Mouse (Mus musculus): ENCODE measurements at regions not wholly inside any gene's neighbourhood (a gene's known extent, or its start where the extent isn't known, plus 50 kb on each side); places are given as distances from the start of the nearest gene placed in this dataset.

DNA sequence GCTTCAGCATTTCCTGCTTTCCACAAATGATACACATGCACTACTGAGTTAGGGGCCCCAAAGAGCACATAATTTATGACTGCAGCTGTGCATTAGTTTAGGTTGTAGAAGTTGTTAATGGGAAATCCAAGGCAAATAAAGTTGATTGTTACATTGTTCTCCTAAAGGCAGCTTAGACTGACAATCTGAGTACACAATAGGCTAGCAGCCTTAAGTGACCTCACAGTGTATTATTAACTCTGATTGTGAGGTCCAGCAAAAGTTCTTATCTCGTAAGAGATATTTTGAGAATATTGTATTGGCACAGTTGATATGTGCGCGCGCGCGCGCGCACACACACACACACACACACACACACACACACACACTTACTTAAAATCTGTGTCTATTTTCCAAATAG is 70.5 kb upstream of the Yae1d1 start:
- Histone ChIP-seq H3K79me2 (ENCODE audit: control insufficient read depth, insufficient read depth, low read length, poor library complexity) (no peaks in the 10 kb centered on the region), H3K9ac (ENCODE audit: control insufficient read depth, low read depth, low read length, poor library complexity, severe bottlenecking) (no peak overlapping the region), H3K4me1 (ENCODE audit: control insufficient read depth in 1 of 2, insufficient read depth in 2 of 2, low read length in 2 of 2) (no peaks in the 10 kb centered on the region), H3K27ac (ENCODE audit: control insufficient read depth, low read depth, low read length) (no peak overlapping the region), H3K9me3 (replicated peaks; ENCODE audit: insufficient read depth, low read length) (no peaks in the 10 kb centered on the region), H3K27me3 (ENCODE audit: control insufficient read depth in 1 of 2, insufficient read depth in 2 of 2, low read length in 2 of 2) (no peaks in the 10 kb centered on the region), H3K4me3 (ENCODE audit: control insufficient read depth in 1 of 2, insufficient read depth in 1 of 2, low read depth in 2 of 2, low read length in 2 of 2) (no peak overlapping the region), H3K36me3 (ENCODE audit: control insufficient read depth in 1 of 2, insufficient read depth in 2 of 2, low read length in 2 of 2) (no peaks in the 10 kb centered on the region)
- no peak for DNase-seq (ENCODE audit: low read depth, low spot score)
- TF ChIP-seq ZC3H11A (IDR thresholded peaks at IDR 0.05; ENCODE audit: low read depth, low read length) (no peak), RAD21 (IDR thresholded peaks at IDR 0.05; ENCODE audit: low read depth, low read length) (no peak), TBP (IDR thresholded peaks at IDR 0.05; ENCODE audit: low read depth, low read length) (no peak), CTCF (IDR thresholded peaks at IDR 0.05 in 2 of 3, conservative IDR thresholded peaks at IDR 0.05 in 1 of 3; ENCODE audit: control insufficient read depth in 1 of 3, insufficient read depth in 1 of 3, low read depth in 2 of 3, low read length in 3 of 3, poor library complexity in 1 of 3, severe bottlenecking in 1 of 3) (no peak), USF2 (IDR thresholded peaks at IDR 0.05; ENCODE audit: borderline replicate concordance in 1 of 2, insufficient read depth in 1 of 2, low read depth in 1 of 2, low read length in 2 of 2) (no peak), MAFK (IDR thresholded peaks at IDR 0.05; ENCODE audit: borderline replicate concordance, low read depth, low read length) (no peak), JUND (IDR thresholded peaks at IDR 0.05; ENCODE audit: low read depth, low read length) (no peak), POLR2AphosphoS2 (IDR thresholded peaks at IDR 0.05; ENCODE audit: low read length) (no peak), EP300 (IDR thresholded peaks at IDR 0.05; ENCODE audit: low read depth in 1 of 2, low read length in 2 of 2) (no peak), ZKSCAN1 (IDR thresholded peaks at IDR 0.05; ENCODE audit: low read depth, low read length) (no peak), HCFC1 (IDR thresholded peaks at IDR 0.05; ENCODE audit: low read depth, low read length) (no peak), MYC (IDR thresholded peaks at IDR 0.05; ENCODE audit: low read depth, low read length) (no peak), TCF12 (IDR thresholded peaks at IDR 0.05; ENCODE audit: low read depth, low read length) (no peak), ETS1 (IDR thresholded peaks at IDR 0.05; ENCODE audit: low read depth, low read length) (no peak), MAX (IDR thresholded peaks at IDR 0.05; ENCODE audit: low read length) (no peak), RCOR1 (IDR thresholded peaks at IDR 0.05; ENCODE audit: low read depth, low read length) (no peak), E2F4 (IDR thresholded peaks at IDR 0.05; ENCODE audit: borderline replicate concordance, low read depth, low read length) (no peak), NELFE (IDR thresholded peaks at IDR 0.05; ENCODE audit: low read depth, low read length) (no peak), CHD1 (IDR thresholded peaks at IDR 0.05; ENCODE audit: low read depth, low read length) (no peak)

DNA sequence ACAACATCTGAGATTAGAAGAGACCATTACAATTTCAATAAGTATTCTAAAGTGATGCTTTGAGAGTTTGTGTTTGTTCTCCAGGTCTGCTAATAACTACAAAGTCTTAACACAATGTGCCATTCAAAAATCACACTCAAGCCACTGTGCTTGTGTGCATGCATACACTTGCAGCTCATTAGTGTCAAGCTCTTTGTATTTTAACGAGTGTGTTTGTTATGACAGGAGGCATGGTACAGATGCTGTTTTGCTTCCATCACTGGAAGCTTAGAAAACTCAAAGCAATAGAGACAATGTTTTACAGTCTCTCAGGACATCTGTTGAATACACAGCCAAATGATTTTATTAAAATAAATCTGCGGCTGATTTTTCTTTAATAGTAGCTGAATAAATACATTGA is 67.1 kb upstream of the Yae1d1 start:
- Histone ChIP-seq H3K36me3 (ENCODE audit: control insufficient read depth in 1 of 2, insufficient read depth in 2 of 2, low read length in 2 of 2) (no peaks in the 10 kb centered on the region), H3K27me3 (ENCODE audit: control insufficient read depth in 1 of 2, insufficient read depth in 2 of 2, low read length in 2 of 2) (no peaks in the 10 kb centered on the region), H3K4me3 (ENCODE audit: control insufficient read depth in 1 of 2, insufficient read depth in 1 of 2, low read depth in 2 of 2, low read length in 2 of 2) (no peak overlapping the region), H3K27ac (ENCODE audit: control insufficient read depth, low read depth, low read length) (no peak overlapping the region), H3K4me1 (ENCODE audit: control insufficient read depth in 1 of 2, insufficient read depth in 2 of 2, low read length in 2 of 2) (no peaks in the 10 kb centered on the region; a peak in 1 of 4 replicates), H3K9ac (ENCODE audit: control insufficient read depth, low read depth, low read length, poor library complexity, severe bottlenecking) (no peak overlapping the region), H3K79me2 (ENCODE audit: control insufficient read depth, insufficient read depth, low read length, poor library complexity) (no peaks in the 10 kb centered on the region), H3K9me3 (replicated peaks; ENCODE audit: insufficient read depth, low read length) (no peaks in the 10 kb centered on the region)
- no peak for DNase-seq (ENCODE audit: low read depth, low spot score)
- TF ChIP-seq ZNF384 (IDR thresholded peaks at IDR 0.05; ENCODE audit: low read depth, low read length) (no peak), HCFC1 (IDR thresholded peaks at IDR 0.05; ENCODE audit: low read depth, low read length) (no peak), SIN3A (IDR thresholded peaks at IDR 0.05; ENCODE audit: low read length) (no peak), MAX (IDR thresholded peaks at IDR 0.05; ENCODE audit: low read length) (no peak), BHLHE40 (IDR thresholded peaks at IDR 0.05; ENCODE audit: borderline replicate concordance, low read depth, low read length) (no peak), NELFE (IDR thresholded peaks at IDR 0.05; ENCODE audit: low read depth, low read length) (no peak), ETS1 (IDR thresholded peaks at IDR 0.05; ENCODE audit: low read depth, low read length) (no peak), SMC3 (IDR thresholded peaks at IDR 0.05; ENCODE audit: low read depth, low read length) (no peak), CTCF (IDR thresholded peaks at IDR 0.05 in 2 of 3, conservative IDR thresholded peaks at IDR 0.05 in 1 of 3; ENCODE audit: control insufficient read depth in 1 of 3, insufficient read depth in 1 of 3, low read depth in 2 of 3, low read length in 3 of 3, poor library complexity in 1 of 3, severe bottlenecking in 1 of 3) (no peak), ZKSCAN1 (IDR thresholded peaks at IDR 0.05; ENCODE audit: low read depth, low read length) (no peak), JUND (IDR thresholded peaks at IDR 0.05; ENCODE audit: low read depth, low read length) (no peak), GABPA (IDR thresholded peaks at IDR 0.05; ENCODE audit: low read depth, low read length) (no peak)
